Mouse (Mus musculus) gonadal fat pad, adult 2 months (tissue): ENCODE measurements around the gene Rftn1. TPM values are rescaled to one million over a fixed set of nuclear protein-coding genes. Genes with fewer than 3 reads are reported as not detected.

Experiments
- DNase-seq: peaks from one replicate; pipeline ENCODE4 v3.0.0-alpha.2; 2012; ENCODE audit warnings: low read depth
- polyA plus RNA-seq: library from polyadenylated mRNA; depleted of rRNA; stranded (reverse); fragments of >200 nt; gene quantifications from 2 replicates; pipeline ENCODE4 v1.2.3, GENCODE M21; 2012

Gene Rftn1
- polyA plus RNA-seq, 1 experiment, result 15.8 TPM

DNA sequence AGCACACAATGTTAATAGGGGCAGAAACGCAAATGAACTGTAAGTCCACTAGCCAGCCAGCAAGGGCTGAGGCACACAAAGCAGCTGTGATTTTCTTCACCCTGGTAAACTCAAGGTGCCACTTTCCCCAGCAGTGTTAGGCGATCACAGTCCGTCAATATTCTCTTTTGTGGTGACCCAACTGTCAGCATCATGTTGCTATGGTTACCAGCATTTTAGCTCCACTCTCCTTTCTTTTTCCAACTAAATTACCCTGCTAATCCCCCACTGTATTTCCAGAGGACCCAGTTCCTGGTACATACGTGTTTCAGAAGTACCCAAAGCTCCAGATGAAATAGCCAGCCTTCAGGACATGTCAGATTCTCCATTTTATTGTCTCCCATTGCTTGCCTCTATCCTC is 169.1 kb downstream of the Rftn1 start:
- no peak for DNase-seq

- DNase-seq, result no peak
Measured at GRCm38 (mm10) chr17:50020211-50021001, 170.1 kb downstream of the Rftn1 start.

DNA sequence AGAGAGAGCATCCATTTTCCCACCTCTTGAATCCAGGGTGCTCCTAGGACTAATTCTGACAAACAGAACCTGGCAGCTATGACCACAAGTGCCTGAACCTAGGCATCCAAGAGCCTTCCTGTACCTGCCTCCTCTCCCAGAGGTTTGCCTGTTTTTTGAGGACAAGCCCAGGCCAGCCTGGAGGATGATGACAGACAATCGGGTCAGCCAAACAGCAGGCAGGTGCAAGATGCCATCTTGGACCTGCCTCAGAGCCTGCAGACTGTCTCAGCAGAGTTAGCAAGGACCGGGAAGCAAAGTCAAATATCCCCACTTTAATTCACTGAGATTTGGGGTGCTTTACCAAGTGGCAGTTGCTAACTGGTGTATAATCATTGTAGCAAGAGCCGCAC is 170.7 kb downstream of the Rftn1 start:
- no peak for DNase-seq

GRCm38 (mm10) chr17:50019090-50019489 is 171.4 kb downstream of the Rftn1 start:
- no peak for DNase-seq

DNA sequence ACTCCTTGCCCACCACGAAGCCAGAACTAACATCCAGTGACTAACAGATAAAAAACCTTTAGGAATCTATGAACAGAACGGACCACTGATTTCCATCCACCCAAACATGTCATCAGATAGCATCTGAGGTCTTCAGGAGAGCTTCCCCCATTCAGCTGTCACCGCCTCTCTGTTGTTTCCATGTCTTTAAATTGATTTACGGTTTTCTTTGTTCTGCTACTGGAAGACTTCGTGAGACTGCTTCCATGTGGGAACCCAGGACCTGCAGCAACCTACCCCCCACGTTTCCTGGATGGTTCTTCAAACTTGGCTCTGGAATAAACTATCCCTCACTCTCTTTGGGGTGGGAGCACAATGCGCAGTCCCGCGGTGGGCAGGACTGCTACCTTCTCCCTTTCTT is 175.8 kb downstream of the Rftn1 start:
- no peak for DNase-seq

DNA sequence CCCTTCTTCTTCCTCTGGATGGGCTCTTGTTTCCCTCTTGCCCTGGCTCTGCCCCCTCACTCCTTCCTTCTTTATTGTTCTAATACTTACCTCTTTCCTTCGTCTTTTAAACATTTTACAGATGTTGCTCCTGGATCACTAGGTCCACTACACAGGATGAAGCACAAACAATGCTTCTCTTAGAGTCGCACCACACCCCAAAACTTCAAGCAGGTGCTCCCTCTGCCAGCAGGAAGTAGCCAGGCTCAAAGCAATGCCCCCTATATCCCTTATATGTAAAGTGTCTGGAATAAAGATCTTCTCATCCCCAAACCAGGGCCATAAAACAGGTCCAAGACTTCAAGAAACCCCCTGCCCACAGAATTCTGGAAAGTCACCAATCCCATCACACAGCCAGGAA is 176.6 kb downstream of the Rftn1 start:
- no peak for DNase-seq

DNA sequence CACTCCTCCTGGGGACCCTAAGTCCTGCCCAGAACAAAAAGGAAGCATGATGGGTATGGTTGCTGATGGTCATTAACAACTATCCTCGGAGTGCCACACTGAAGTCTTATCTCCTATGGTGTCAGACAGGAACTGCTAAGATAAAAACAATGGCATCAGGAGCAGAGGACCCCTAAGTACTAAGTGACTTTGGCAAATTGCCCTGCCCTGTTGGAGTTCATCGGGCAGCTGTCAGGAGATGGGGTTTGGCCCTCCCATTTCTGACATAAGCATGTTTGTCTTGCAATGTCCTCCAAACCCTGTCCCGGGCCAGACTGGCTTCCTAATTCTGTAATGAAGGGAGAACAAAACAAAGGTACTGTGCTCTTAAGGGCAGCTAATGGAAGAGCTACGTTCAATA is 180.4 kb downstream of the Rftn1 start:
- DNase-seq, result no peak

- DNase-seq, result no peak
Measured at GRCm38 (mm10) chr17:50006721-50007351, 183.6 kb downstream of the Rftn1 start.

DNA sequence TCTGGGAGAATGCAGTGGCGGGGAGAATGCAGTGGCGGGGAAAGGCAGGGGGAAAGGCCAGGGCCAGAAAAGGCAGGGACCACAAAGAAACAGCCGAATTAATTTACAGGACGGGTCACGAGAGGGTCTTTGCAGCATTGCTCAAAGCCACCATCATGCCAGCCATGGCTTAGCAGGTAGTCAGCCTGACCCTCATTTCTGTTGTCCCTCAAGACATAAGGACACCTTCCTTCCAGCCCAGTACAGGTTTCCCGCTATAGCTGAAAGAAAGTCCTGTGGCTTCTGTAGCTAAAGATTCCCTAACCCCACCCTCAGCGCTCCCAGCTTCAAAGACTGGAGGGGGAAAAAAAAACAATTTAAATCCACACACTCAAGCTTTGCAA is 184.1 kb downstream of the Rftn1 start:
- DNase-seq, result no peak

- no peak for DNase-seq
Measured at GRCm38 (mm10) chr17:50003156-50003555, 187.3 kb downstream of the Rftn1 start.

DNA sequence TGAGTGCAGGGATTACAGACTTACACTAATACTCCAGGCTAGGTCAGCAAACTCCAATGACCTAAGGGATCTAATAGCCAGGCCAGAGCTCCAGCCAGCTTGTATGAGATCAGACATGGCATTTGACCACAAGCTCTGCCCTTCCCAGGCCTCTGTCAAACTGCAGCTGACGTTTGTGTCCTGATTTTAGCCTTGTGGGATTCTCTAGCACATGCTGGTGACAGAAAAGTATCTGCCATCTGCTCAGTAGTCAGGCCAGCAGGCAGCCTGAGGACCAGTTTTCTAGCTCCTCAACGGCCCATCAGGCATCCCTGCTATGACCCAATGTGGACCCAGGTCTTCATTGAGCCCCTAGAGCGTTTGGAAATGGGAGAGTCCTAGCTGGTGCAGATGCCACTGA is 188.3 kb downstream of the Rftn1 start:
- no peak for DNase-seq

DNA sequence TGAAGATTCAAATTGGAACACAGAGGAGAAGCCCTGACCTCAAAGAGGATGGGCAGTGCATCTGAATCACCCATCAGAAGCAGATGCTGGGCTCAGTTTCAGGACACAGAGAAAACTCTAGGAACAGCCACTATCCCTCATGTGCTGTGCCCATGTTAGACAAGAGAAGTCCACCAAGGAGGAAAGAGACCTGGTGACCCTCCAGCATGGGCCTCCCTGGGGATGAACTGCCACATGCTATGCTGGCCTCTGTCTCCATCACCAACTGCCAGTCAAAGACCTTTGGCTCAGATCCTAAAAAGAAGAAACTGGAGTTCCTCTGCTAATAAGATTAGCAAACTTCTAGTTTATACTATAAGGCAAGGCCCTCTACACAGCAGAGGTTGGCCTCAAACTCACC is 188.7 kb downstream of the Rftn1 start:
- no peak for DNase-seq

DNA sequence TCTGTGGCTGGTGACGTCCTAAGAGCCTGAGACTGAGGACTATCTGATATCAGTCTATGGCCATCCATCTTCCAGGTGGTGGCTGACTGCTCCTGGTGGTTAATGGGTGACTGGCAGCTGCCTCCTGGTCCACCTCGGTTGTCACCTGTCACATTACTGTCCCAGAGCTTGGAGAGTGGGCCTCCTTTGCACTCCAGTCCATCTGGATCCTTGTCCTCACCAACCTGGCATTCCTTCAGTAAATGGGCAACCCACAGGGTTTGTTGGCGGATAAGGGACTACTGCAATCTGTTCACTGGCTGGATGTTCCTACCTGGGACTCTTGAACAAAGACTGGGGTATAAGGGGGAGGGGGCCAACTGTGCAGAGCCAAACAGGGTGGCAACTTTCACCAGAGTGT is 189.9 kb downstream of the Rftn1 start:
- no peak for DNase-seq

GRCm38 (mm10) chr17:49996626-49997152 is 193.8 kb downstream of the Rftn1 start:
- no peak for DNase-seq

- no peak for DNase-seq
Measured at GRCm38 (mm10) chr17:49996097-49996496, 194.4 kb downstream of the Rftn1 start.

- no peak for DNase-seq
Measured at GRCm38 (mm10) chr17:49995226-49995625, 195.2 kb downstream of the Rftn1 start.

- no peak for DNase-seq
Measured at GRCm38 (mm10) chr17:49993631-49994030, 196.8 kb downstream of the Rftn1 start.

GRCm38 (mm10) chr17:49992625-49993603 is 197.6 kb downstream of the Rftn1 start:
- DNase-seq, result no peak

DNA sequence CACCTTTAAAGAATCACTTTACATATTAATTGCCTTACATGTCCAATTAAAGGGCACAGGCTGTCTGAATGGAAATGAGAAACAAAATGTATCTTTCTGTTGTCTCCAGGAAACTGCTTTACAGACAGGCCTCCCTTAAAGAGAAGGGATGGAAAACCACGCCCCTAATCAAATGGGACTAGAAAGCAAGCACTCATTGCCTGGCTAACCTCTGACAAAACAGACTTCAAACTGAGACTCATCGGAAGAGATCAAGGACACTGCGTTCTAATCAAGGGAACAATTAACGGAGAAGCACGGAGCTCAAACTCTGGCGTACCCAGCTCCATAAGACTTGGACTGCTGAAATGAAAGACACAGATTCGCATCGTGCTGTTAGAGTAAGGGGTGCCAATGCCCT is 200.9 kb downstream of the Rftn1 start:
- DNase-seq, result no peak

DNA sequence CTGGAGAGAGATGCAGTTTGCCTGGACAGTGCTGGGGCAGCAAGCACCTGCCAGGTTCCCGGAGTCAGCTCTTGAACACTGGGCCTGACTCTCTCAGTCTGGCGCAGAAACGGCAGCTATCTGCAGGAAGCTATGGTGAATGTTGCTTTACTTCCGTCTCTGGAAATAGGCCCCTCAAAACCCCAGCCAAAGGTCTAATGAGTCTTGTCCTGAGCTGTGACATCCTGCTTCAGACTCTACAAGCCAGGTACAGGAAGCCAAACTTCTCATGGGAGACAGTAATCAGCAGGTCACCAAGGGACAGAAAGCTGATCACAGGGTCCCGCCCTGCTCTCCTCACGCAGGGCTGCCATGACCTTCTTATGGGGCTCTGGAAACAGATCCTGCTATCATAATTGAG is 203.4 kb downstream of the Rftn1 start:
- no peak for DNase-seq

DNA sequence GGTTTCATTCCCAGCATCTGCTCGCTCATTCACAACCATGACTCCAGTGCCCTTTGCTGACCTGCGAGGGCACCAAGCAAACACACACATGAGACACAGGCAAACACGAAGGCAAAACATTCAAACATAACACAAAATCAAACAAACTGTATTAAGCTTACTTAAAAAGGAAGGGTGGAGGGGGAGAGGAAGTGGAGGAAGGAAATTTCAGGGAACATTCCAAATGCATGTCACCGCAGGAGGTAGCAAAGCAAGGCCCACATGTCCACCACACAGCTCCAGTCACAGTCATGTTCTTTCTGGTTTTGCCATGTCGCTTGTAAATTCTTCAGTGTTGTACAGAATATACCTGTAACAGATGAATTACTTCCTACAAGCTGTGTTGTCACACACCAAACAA is 207.0 kb downstream of the Rftn1 start:
- no peak for DNase-seq
